Mouse (Mus musculus) myocyte (in vitro differentiated cells): Measurements from ENCODE around the gene 1700013G24Rik.

ENCODE experiments used
- CEBPB ChIP-seq: IDR thresholded peaks from 2 replicates; pipeline ENCODE4 v1.6.1; 2011; ENCODE audit warnings: mild to moderate bottlenecking, moderate library complexity; ENCODE audit not compliant: poor library complexity, insufficient read depth, severe bottlenecking
- E2F4 ChIP-seq: IDR thresholded peaks from one replicate; pipeline ENCODE4 v1.6.1; 2011; ENCODE audit warnings: mild to moderate bottlenecking, control low read depth, moderate library complexity; ENCODE audit not compliant: insufficient read depth
- MAX ChIP-seq: IDR thresholded peaks from one replicate; pipeline ENCODE4 v1.6.1; 2011; ENCODE audit warnings: low read depth, mild to moderate bottlenecking, control low read depth
- MYOG ChIP-seq, 3 experiments: IDR thresholded peaks; one replicate each; pipeline ENCODE4 v1.6.1; 2011; ENCODE audit warnings: control low read depth in 2 of 3, low read depth in 2 of 3, mild to moderate bottlenecking in 2 of 3; ENCODE audit not compliant: insufficient read length in 2 of 3, control insufficient read depth in 1 of 3, insufficient read depth in 1 of 3
- POLR2A ChIP-seq: IDR thresholded peaks from one replicate; pipeline ENCODE4 v1.6.1; 2011; ENCODE audit warnings: low read depth, mild to moderate bottlenecking, control low read depth, moderate library complexity; ENCODE audit not compliant: insufficient read length
- POLR2AphosphoS2 ChIP-seq: IDR thresholded peaks from one replicate; pipeline ENCODE4 v1.6.1; 2011; ENCODE audit warnings: low read depth, control low read depth; ENCODE audit not compliant: insufficient read length
- TCF12 ChIP-seq: IDR thresholded peaks from one replicate; pipeline ENCODE4 v1.6.1; 2011; ENCODE audit warnings: mild to moderate bottlenecking, control low read depth; ENCODE audit not compliant: poor library complexity, insufficient read depth, severe bottlenecking
- TCF3 ChIP-seq: IDR thresholded peaks from one replicate; pipeline ENCODE4 v1.6.1; 2011; ENCODE audit warnings: low read depth, control low read depth; ENCODE audit not compliant: insufficient read length

DNA sequence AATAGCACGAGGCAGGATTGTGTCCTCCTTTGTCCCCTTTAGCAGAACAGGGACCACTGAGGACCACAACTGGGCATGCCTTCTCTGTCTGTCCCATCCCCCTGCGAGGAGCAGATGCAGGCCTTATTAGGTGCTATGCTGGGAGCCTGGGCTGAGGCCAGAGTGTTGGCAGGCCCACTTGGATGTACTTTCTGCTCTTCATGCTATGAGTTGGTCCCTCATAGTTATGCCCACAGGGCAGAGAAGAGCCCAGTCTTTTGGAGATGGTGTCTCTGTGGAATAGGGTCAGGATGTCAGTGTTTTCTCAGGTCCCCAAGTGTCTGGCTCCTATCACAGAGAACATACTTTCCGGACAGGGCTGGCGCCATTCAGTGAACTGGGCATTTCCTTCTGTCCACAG, 13.9 kb downstream of the 1700013G24Rik start:
- TF ChIP-seq POLR2A (no peak), MAX (no peak), TCF12 (no peak), POLR2AphosphoS2 (no peak), CEBPB (no peak), MYOG (IDR thresholded peaks at IDR 0.05; ENCODE audit: control insufficient read depth in 1 of 3, insufficient read depth in 1 of 3, insufficient read length in 2 of 3, low read depth in 2 of 3) (no peak), E2F4 (no peak), TCF3 (no peak)
